Mouse (Mus musculus): ENCODE data around the gene Telo2. TPM values are rescaled to one million over a fixed set of nuclear protein-coding genes. Genes with fewer than 3 reads are reported as not detected.

The Telo2 gene
- total and polyA plus RNA-seq, 2 experiments from 2014 or later, result 34.9 to 56.3 TPM

DNA sequence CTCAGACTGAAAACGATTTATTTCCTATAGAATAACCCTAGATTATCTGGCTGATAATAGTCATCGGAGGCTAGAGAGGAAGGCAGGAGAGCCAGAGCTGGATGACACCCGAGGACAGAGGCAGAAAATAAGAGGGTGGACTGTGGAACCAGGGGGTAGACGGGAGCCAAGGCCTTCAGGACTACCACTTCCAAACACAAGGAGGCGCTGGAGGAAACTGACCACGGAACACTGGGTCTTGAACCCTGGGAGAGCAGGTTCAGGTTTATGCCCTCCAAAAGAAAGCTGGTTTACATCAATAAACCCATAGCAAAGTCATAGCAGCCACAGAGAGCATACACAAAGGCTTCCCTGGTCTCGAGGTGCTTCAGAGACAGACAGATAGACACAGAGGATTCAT is 8.2 kb upstream of the Telo2 start:
- no peak overlapping the region for H3K27ac ChIP-seq (ENCODE audit: low read depth, low read length)
- H3K9ac ChIP-seq (replicated peaks; ENCODE audit: low read length, poor library complexity, severe bottlenecking), result no peak overlapping the region
- H3K4me1 ChIP-seq (ENCODE audit: insufficient read depth, low read length), result no peaks in the 10 kb centered on the region
- H3K9me3 ChIP-seq (ENCODE audit: low read length), result no peaks in the 10 kb centered on the region
- no peak for DNase-seq (ENCODE audit: low spot score)
- no peak for ATAC-seq (ENCODE audit: low FRiP score)
- no peaks in the 10 kb centered on the region for H3K27me3 ChIP-seq (ENCODE audit: insufficient read depth, low read length)
- no peak overlapping the region for H3K4me3 ChIP-seq (ENCODE audit: low read depth, low read length)
- H3K4me2 ChIP-seq (ENCODE audit: low read depth, low read length, poor library complexity, severe bottlenecking), result no peak overlapping the region
- peak; percentile 15; the same call in 1 of the 2 replicates for TF ChIP-seq CTCF (IDR thresholded peaks at IDR 0.05)
- WGBS, result 26% methylated on average over 7 of the region's 7 CpGs
- H3K36me3 ChIP-seq (ENCODE audit: insufficient read depth, low read length), result no peaks in the 10 kb centered on the region

GRCm38 (mm10) chr17:25120406-25120805 is 4.6 kb upstream of the Telo2 start, which contains the start of gene Ptx4:
Gene Ptx4 (plus strand): TSS chr17:25120760.
- H3K9me3 ChIP-seq (ENCODE audit: low read length), result no peaks in the 10 kb centered on the region
- peaks cover 5% of the 10 kb centered on the region; the same call in 1 of the 2 replicates for H3K4me1 ChIP-seq (ENCODE audit: insufficient read depth, low read length)
- H3K27me3 ChIP-seq (ENCODE audit: insufficient read depth, low read length), result no peaks in the 10 kb centered on the region
- H3K9ac ChIP-seq (replicated peaks; ENCODE audit: low read length, poor library complexity, severe bottlenecking), result no peak within 1 kb of the TSS
- no peak within 1 kb of the TSS for H3K4me2 ChIP-seq (ENCODE audit: low read depth, low read length, poor library complexity, severe bottlenecking)
- no peak for TF ChIP-seq CTCF (IDR thresholded peaks at IDR 0.05)
- WGBS, result 40% methylated on average over 3 of the region's 3 CpGs
- H3K27ac ChIP-seq (ENCODE audit: low read depth, low read length), result no peak within 1 kb of the TSS
- H3K36me3 ChIP-seq (ENCODE audit: insufficient read depth, low read length), result no peaks in the 10 kb centered on the region
- no peak within 1 kb of the TSS for H3K4me3 ChIP-seq (ENCODE audit: low read depth, low read length)
- ATAC-seq (ENCODE audit: low FRiP score), result no peak
- no peak for DNase-seq (ENCODE audit: low spot score)

DNA sequence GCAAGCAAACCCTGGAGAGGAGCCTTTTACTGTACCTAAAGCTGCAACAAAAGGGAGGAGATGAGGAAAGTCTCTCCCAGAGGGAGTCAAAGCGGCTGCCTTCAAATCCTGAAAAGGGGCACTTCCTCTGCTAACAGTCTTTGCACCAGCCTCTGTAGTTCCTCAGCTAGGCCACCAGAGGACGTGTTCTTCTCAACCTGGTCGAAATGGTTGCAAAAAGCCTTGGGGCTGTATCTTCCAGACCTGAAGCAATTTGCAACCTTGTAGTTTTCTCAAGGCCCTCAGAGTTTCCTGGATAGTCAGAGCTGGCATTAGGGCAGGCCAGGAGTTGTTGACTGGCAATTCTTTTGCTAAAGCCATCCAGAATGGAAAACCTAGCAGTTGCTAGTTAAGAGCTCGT is 1.5 kb upstream of the Telo2 start:
- Histone ChIP-seq H3K9me3 (ENCODE audit: low read length) (no peaks in the 10 kb centered on the region), H3K4me2 (ENCODE audit: low read depth, low read length, poor library complexity, severe bottlenecking) (no peak overlapping the region), H3K9ac (replicated peaks; ENCODE audit: low read length, poor library complexity, severe bottlenecking) (no peak overlapping the region), H3K4me1 (ENCODE audit: insufficient read depth, low read length) (peaks cover 10% of the 10 kb centered on the region; the same call in 1 of the 2 replicates), H3K27me3 (ENCODE audit: insufficient read depth, low read length) (no peaks in the 10 kb centered on the region), H3K27ac (ENCODE audit: low read depth, low read length) (no peak overlapping the region), H3K36me3 (ENCODE audit: insufficient read depth, low read length) (no peaks in the 10 kb centered on the region), H3K4me3 (ENCODE audit: low read depth, low read length) (no peak overlapping the region)
- DNase-seq (ENCODE audit: low spot score) (no peak), ATAC-seq (ENCODE audit: low FRiP score) (no peak)
- TF ChIP-seq CTCF (IDR thresholded peaks at IDR 0.05), result peak; percentile 61
- WGBS, result 24% methylated on average over 4 of the region's 4 CpGs

GRCm38 (mm10) chr17:25114908-25115645 is 690 bp downstream of the Telo2 start:
- no peaks in the 10 kb centered on the region for H3K27me3 ChIP-seq (ENCODE audit: insufficient read depth, low read length)
- peak overlapping the region; percentile 68 for H3K9ac ChIP-seq (replicated peaks; ENCODE audit: low read length, poor library complexity, severe bottlenecking)
- peak overlapping the region; percentile 85 for H3K27ac ChIP-seq (ENCODE audit: low read depth, low read length)
- ATAC-seq (ENCODE audit: low FRiP score), result peak; percentile 63; the same call in 1 of the 2 replicates
- H3K4me3 ChIP-seq (ENCODE audit: low read depth, low read length), result peak overlapping the region; percentile 60
- peak; percentile 20 for DNase-seq (ENCODE audit: low spot score)
- 12% methylated on average over 23 of the region's 23 CpGs for WGBS
- peaks cover 10% of the 10 kb centered on the region; the same call in 1 of the 2 replicates for H3K4me1 ChIP-seq (ENCODE audit: insufficient read depth, low read length)
- no peaks in the 10 kb centered on the region for H3K9me3 ChIP-seq (ENCODE audit: low read length)
- peak overlapping the region; percentile 91 for H3K4me2 ChIP-seq (ENCODE audit: low read depth, low read length, poor library complexity, severe bottlenecking)
- peaks cover 10% of the 10 kb centered on the region for H3K36me3 ChIP-seq (ENCODE audit: insufficient read depth, low read length)
- TF ChIP-seq CTCF (IDR thresholded peaks at IDR 0.05), result no peak

GRCm38 (mm10) chr17:25112423-25112810 is 3.4 kb downstream of the Telo2 start:
- WGBS, result 79% methylated on average over 3 of the region's 3 CpGs
- TF ChIP-seq CTCF (IDR thresholded peaks at IDR 0.05), result no peak
- no peak overlapping the region for H3K9ac ChIP-seq (replicated peaks; ENCODE audit: low read length, poor library complexity, severe bottlenecking)
- DNase-seq (ENCODE audit: low spot score) (no peak), ATAC-seq (ENCODE audit: low FRiP score) (no peak)
- no peaks in the 10 kb centered on the region for H3K9me3 ChIP-seq (ENCODE audit: low read length)
- H3K27me3 ChIP-seq (ENCODE audit: insufficient read depth, low read length), result no peaks in the 10 kb centered on the region
- no peak overlapping the region for H3K4me2 ChIP-seq (ENCODE audit: low read depth, low read length, poor library complexity, severe bottlenecking)
- peaks cover 10% of the 10 kb centered on the region; the same call in 1 of the 2 replicates for H3K4me1 ChIP-seq (ENCODE audit: insufficient read depth, low read length)
- no peak overlapping the region for H3K27ac ChIP-seq (ENCODE audit: low read depth, low read length)
- no peak overlapping the region for H3K4me3 ChIP-seq (ENCODE audit: low read depth, low read length)
- H3K36me3 ChIP-seq (ENCODE audit: insufficient read depth, low read length), result peaks cover 28% of the 10 kb centered on the region

DNA sequence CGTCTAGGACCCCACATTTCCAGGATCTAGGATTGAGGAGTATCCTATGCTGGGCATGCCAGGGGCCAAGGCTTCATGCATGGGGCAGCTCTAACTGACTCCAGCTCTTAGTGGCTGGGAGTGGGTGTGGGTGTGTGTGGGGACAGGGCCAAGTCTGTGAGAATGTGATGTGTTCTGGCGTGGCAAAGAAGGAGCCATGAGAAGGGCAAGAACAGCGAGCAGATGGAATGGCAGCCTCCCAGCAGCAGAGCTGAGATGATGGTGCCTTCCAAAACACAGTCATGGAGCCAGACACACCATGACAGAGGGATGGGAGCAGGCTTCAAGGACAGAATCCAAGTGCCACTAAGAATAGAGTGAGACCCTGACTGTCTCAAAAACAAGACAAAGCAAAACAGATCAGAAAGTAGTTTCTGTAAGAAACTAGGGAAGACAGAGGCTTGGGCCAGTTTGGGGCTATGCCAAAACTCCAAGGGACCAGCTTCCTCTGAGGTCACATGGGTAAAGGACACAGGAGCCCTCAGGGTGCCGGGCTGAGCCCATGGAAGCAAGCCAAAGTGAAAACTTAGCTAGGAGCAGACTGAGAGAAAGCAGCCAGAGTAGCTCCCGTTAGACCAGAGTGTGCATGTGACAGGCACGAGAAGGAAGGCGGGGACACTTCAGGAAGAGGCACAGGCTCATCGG is 3.9 kb downstream of the Telo2 start:
- DNase-seq (ENCODE audit: low spot score) (peak; percentile 50), ATAC-seq (ENCODE audit: low FRiP score) (no peak)
- no peak overlapping the region for H3K27ac ChIP-seq (ENCODE audit: low read depth, low read length)
- no peak overlapping the region for H3K9ac ChIP-seq (replicated peaks; ENCODE audit: low read length, poor library complexity, severe bottlenecking)
- no peak overlapping the region for H3K4me3 ChIP-seq (ENCODE audit: low read depth, low read length)
- peaks cover 10% of the 10 kb centered on the region; the same call in 1 of the 2 replicates for H3K4me1 ChIP-seq (ENCODE audit: insufficient read depth, low read length)
- peaks cover 33% of the 10 kb centered on the region for H3K36me3 ChIP-seq (ENCODE audit: insufficient read depth, low read length)
- H3K4me2 ChIP-seq (ENCODE audit: low read depth, low read length, poor library complexity, severe bottlenecking), result no peak overlapping the region
- WGBS, result 79% methylated on average over 8 of the region's 8 CpGs
- no peaks in the 10 kb centered on the region for H3K27me3 ChIP-seq (ENCODE audit: insufficient read depth, low read length)
- no peaks in the 10 kb centered on the region for H3K9me3 ChIP-seq (ENCODE audit: low read length)
- TF ChIP-seq CTCF (IDR thresholded peaks at IDR 0.05), result no peak
